ENCODE assay signal across 8 mouse cellular contexts in the genomic region with DNA sequence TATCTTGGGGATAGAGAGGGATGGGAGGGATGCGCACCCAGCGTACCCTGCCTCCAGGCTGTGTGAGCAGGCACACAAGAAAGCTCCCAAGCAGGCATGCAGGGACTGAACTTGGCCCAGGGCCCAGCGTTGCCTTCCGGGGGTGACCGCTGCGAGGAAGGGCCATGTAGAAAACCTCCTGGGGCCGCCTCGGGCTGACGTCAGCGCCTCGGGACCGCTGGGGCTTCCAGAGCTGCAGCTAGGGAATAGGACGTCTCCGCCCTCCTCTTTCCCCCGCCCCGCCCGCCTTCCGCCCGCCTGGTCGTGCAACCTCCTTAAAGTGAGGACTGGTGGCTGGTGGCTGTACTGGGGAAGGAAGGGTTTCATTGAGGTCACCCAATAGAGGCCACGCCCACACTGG.
DNase-seq lines count a peak whose midpoint lies in the region; ATAC-seq and TF ChIP-seq lines count a peak whose summit lies in the region.

No protein-coding gene starts in this region.

- no peaks in the 10 kb centered on the region; the same call in 1 of the 2 replicates for H3K4me1 ChIP-seq in liver, adult 2 months (ENCODE audit: control insufficient read depth, insufficient read depth, low read length)
- H3K4me1 ChIP-seq in midbrain, embryonic 16.5 days (ENCODE audit: control insufficient read depth, insufficient read depth, low read length), result no peaks in the 10 kb centered on the region

- DNase-seq in adrenal gland, postnatal 4 days (ENCODE audit: low spot score in 2 of 2), result peak; percentile 42 to 66
- peak; percentile 76 for DNase-seq in embryo, embryonic 9.5 days (ENCODE audit: extremely low spot score)
- DNase-seq in heart, adult 18-20 months, result peak; percentile 88 to 94
- peak; percentile 85 for DNase-seq in kidney, adult 11 months
- DNase-seq in liver, adult 2 months (ENCODE audit: extremely low read depth, low read depth, low spot score), result peak; percentile 16
- peak; percentile 49 to 72 for DNase-seq in spleen, postnatal 4 days (ENCODE audit: low spot score in 2 of 2)

- TF ChIP-seq CTCF in liver, adult 2 months (IDR thresholded peaks at IDR 0.05; ENCODE audit: low read depth, low read length), result no peak

- H3K9ac ChIP-seq in liver, adult 2 months (ENCODE audit: low read depth, low read length), result peak overlapping the region; percentile 57; the same call in 1 of the 2 replicates
- peak overlapping the region; percentile 49; the same call in 1 of the 2 replicates for H3K9ac ChIP-seq in midbrain, embryonic 16.5 days (ENCODE audit: low read depth, low read length)

- H3K27ac ChIP-seq in liver, adult 2 months (replicated peaks; ENCODE audit: insufficient read depth, low read depth, low read length), result peak overlapping the region; percentile 34
- H3K27ac ChIP-seq in midbrain, embryonic 16.5 days (ENCODE audit: low read length), result no peak overlapping the region

- H3K4me2 ChIP-seq in midbrain, embryonic 16.5 days (ENCODE audit: low read length), result peak overlapping the region; percentile 61

- no peak overlapping the region for H3K4me3 ChIP-seq in liver, adult 2 months (ENCODE audit: insufficient read depth, low read depth, low read length)
- peak overlapping the region; percentile 14 for H3K4me3 ChIP-seq in midbrain, embryonic 16.5 days (ENCODE audit: low read depth, low read length)

- no peaks in the 10 kb centered on the region for H3K27me3 ChIP-seq in liver, adult 2 months (ENCODE audit: control insufficient read depth, insufficient read depth, low read length)
- H3K27me3 ChIP-seq in midbrain, embryonic 16.5 days (ENCODE audit: control insufficient read depth, insufficient read depth, low read depth, low read length), result no peaks in the 10 kb centered on the region

- no peaks in the 10 kb centered on the region for H3K79me2 ChIP-seq in liver, adult 2 months (ENCODE audit: control insufficient read depth, insufficient read depth, low read length)

- no peak for TF ChIP-seq POLR2A in liver, adult 2 months (IDR thresholded peaks at IDR 0.05; ENCODE audit: extremely low read depth, insufficient read depth, low read length)

- 29% methylated on average over 21 of the region's 21 CpGs for WGBS in liver, adult 2 months
- WGBS in midbrain, embryonic 16.5 days, result 5% methylated on average over 15 of the region's 21 CpGs

- no peaks in the 10 kb centered on the region for H3K36me3 ChIP-seq in liver, adult 2 months (ENCODE audit: control insufficient read depth, insufficient read depth, low read length)
- H3K36me3 ChIP-seq in midbrain, embryonic 16.5 days (ENCODE audit: control insufficient read depth, insufficient read depth, low read length), result no peaks in the 10 kb centered on the region

- no peaks in the 10 kb centered on the region for H3K9me3 ChIP-seq in midbrain, embryonic 16.5 days (replicated peaks; ENCODE audit: control insufficient read depth, low read length, poor library complexity, severe bottlenecking)

- peak; percentile 77 for ATAC-seq in midbrain, embryonic 16.5 days
- ATAC-seq in erythroblast, adult 5-6 weeks (replicated peaks; ENCODE audit: low FRiP score, poor library complexity, severe bottlenecking), result no peak

Comparison
In these comparisons a context has a peak if more than half of its experiments do, and no peak if none do; other contexts are left out.
1. DNase-seq: peak in every context shown above with its lines; median percentile 91 in heart, adult 18-20 months; 85 in kidney, adult 11 months; 76 in embryo, embryonic 9.5 days; 60 in spleen, postnatal 4 days; 54 in adrenal gland, postnatal 4 days; 16 in liver, adult 2 months.